Mouse (Mus musculus) brain, embryonic 14.5 days (tissue): ENCODE measurements at regions not wholly inside any gene's neighbourhood (a gene's known extent, or its start where the extent isn't known, plus 50 kb on each side); places are given as distances from the start of the nearest gene placed in this dataset.

ENCODE experiments used
- CTCF ChIP-seq: fragments of 200-500 bp; IDR thresholded peaks from 2 replicates; pipeline ENCODE4 v1.5.1; 2012; ENCODE audit warnings: inconsistent platforms, mild to moderate bottlenecking, moderate library complexity, borderline replicate concordance; ENCODE audit not compliant: insufficient read depth, insufficient read length; ENCODE audit errors: extremely low read depth
- POLR2A ChIP-seq: fragments of 200-500 bp; IDR thresholded peaks from 2 replicates; pipeline ENCODE4 v1.6.1; 2012; ENCODE audit warnings: mild to moderate bottlenecking, inconsistent platforms, borderline replicate concordance; ENCODE audit not compliant: poor library complexity, insufficient read depth, insufficient read length, severe bottlenecking; ENCODE audit errors: extremely low read depth

GRCm38 (mm10) chr9:17189552-17189951 is 688.5 kb upstream of the Fat3 start:
- no peak for TF ChIP-seq CTCF
- TF ChIP-seq POLR2A: no peak
